Mouse (Mus musculus): ENCODE data around the gene Gm20388. TPM values are rescaled to one million over a fixed set of nuclear protein-coding genes. Genes with fewer than 3 reads are reported as not detected.

Gene Gm20388
- polyA plus RNA-seq, 1 experiment, result 28.1 TPM

- no peaks in the 10 kb centered on the region for H3K4me1 ChIP-seq (ENCODE audit: control insufficient read depth, insufficient read depth, low read length)
- no peak overlapping the region for H3K27ac ChIP-seq (ENCODE audit: insufficient read depth, low read length)
- no peaks in the 10 kb centered on the region for H3K9me3 ChIP-seq (replicated peaks; ENCODE audit: control insufficient read depth, insufficient read depth, low read length, poor library complexity, severe bottlenecking)
- no peak for TF ChIP-seq EP300 (IDR thresholded peaks at IDR 0.05; ENCODE audit: insufficient read depth, low read depth, low read length)
- no peak for TF ChIP-seq POLR2A (IDR thresholded peaks at IDR 0.05; ENCODE audit: insufficient read depth, low read length)
- TF ChIP-seq CTCF (IDR thresholded peaks at IDR 0.05; ENCODE audit: low read depth, low read length), result no peak
- H3K36me3 ChIP-seq (ENCODE audit: control insufficient read depth, insufficient read depth, low read length, poor library complexity, severe bottlenecking), result no peaks in the 10 kb centered on the region
- no peak overlapping the region for H3K9ac ChIP-seq (ENCODE audit: low read depth, poor library complexity, severe bottlenecking)
- no peak overlapping the region for H3K4me3 ChIP-seq (ENCODE audit: low read depth, low read length)
- H3K27me3 ChIP-seq (ENCODE audit: control insufficient read depth, insufficient read depth, low read length, poor library complexity, severe bottlenecking), result no peaks in the 10 kb centered on the region
Observed at GRCm38 (mm10) chr8:122747825-122748224, 2837.2 kb downstream of the Gm20388 start.

GRCm38 (mm10) chr8:122749333-122749958, 2838.8 kb downstream of the Gm20388 start:
- no peaks in the 10 kb centered on the region for H3K36me3 ChIP-seq (ENCODE audit: control insufficient read depth, insufficient read depth, low read length, poor library complexity, severe bottlenecking)
- no peak overlapping the region for H3K9ac ChIP-seq (ENCODE audit: low read depth, poor library complexity, severe bottlenecking)
- no peaks in the 10 kb centered on the region for H3K4me1 ChIP-seq (ENCODE audit: control insufficient read depth, insufficient read depth, low read length)
- no peaks in the 10 kb centered on the region for H3K27me3 ChIP-seq (ENCODE audit: control insufficient read depth, insufficient read depth, low read length, poor library complexity, severe bottlenecking)
- no peak overlapping the region for H3K4me3 ChIP-seq (ENCODE audit: low read depth, low read length)
- no peak for TF ChIP-seq CTCF (IDR thresholded peaks at IDR 0.05; ENCODE audit: low read depth, low read length)
- no peak for TF ChIP-seq EP300 (IDR thresholded peaks at IDR 0.05; ENCODE audit: insufficient read depth, low read depth, low read length)
- no peak for TF ChIP-seq POLR2A (IDR thresholded peaks at IDR 0.05; ENCODE audit: insufficient read depth, low read length)
- no peak overlapping the region for H3K27ac ChIP-seq (ENCODE audit: insufficient read depth, low read length)
- H3K9me3 ChIP-seq (replicated peaks; ENCODE audit: control insufficient read depth, insufficient read depth, low read length, poor library complexity, severe bottlenecking), result no peaks in the 10 kb centered on the region

- Histone ChIP-seq H3K36me3 (ENCODE audit: control insufficient read depth, insufficient read depth, low read length, poor library complexity, severe bottlenecking) (no peaks in the 10 kb centered on the region), H3K27ac (ENCODE audit: insufficient read depth, low read length) (no peak overlapping the region), H3K9me3 (replicated peaks; ENCODE audit: control insufficient read depth, insufficient read depth, low read length, poor library complexity, severe bottlenecking) (no peaks in the 10 kb centered on the region), H3K9ac (ENCODE audit: low read depth, poor library complexity, severe bottlenecking) (no peak overlapping the region), H3K27me3 (ENCODE audit: control insufficient read depth, insufficient read depth, low read length, poor library complexity, severe bottlenecking) (no peaks in the 10 kb centered on the region), H3K4me1 (ENCODE audit: control insufficient read depth, insufficient read depth, low read length) (no peaks in the 10 kb centered on the region), H3K4me3 (ENCODE audit: low read depth, low read length) (no peak overlapping the region)
- no peak for TF ChIP-seq CTCF (IDR thresholded peaks at IDR 0.05; ENCODE audit: low read depth, low read length)
Observed at GRCm38 (mm10) chr8:122751342-122751741, 2840.7 kb downstream of the Gm20388 start.

- no peak overlapping the region for H3K4me3 ChIP-seq (ENCODE audit: low read depth, low read length)
- no peaks in the 10 kb centered on the region for H3K9me3 ChIP-seq (replicated peaks; ENCODE audit: control insufficient read depth, insufficient read depth, low read length, poor library complexity, severe bottlenecking)
- H3K27ac ChIP-seq (ENCODE audit: insufficient read depth, low read length), result no peak overlapping the region
- H3K4me1 ChIP-seq (ENCODE audit: control insufficient read depth, insufficient read depth, low read length), result no peaks in the 10 kb centered on the region
- H3K27me3 ChIP-seq (ENCODE audit: control insufficient read depth, insufficient read depth, low read length, poor library complexity, severe bottlenecking), result no peaks in the 10 kb centered on the region
- no peak overlapping the region for H3K9ac ChIP-seq (ENCODE audit: low read depth, poor library complexity, severe bottlenecking)
- no peak for TF ChIP-seq EP300 (IDR thresholded peaks at IDR 0.05; ENCODE audit: insufficient read depth, low read depth, low read length)
- no peak for TF ChIP-seq CTCF (IDR thresholded peaks at IDR 0.05; ENCODE audit: low read depth, low read length)
- TF ChIP-seq POLR2A (IDR thresholded peaks at IDR 0.05; ENCODE audit: insufficient read depth, low read length), result no peak
- no peaks in the 10 kb centered on the region for H3K36me3 ChIP-seq (ENCODE audit: control insufficient read depth, insufficient read depth, low read length, poor library complexity, severe bottlenecking)
Observed at GRCm38 (mm10) chr8:122752111-122752721, 2841.6 kb downstream of the Gm20388 start.

- Histone ChIP-seq H3K27ac (ENCODE audit: insufficient read depth, low read length) (no peak overlapping the region), H3K9ac (ENCODE audit: low read depth, poor library complexity, severe bottlenecking) (no peak overlapping the region), H3K9me3 (replicated peaks; ENCODE audit: control insufficient read depth, insufficient read depth, low read length, poor library complexity, severe bottlenecking) (no peaks in the 10 kb centered on the region), H3K36me3 (ENCODE audit: control insufficient read depth, insufficient read depth, low read length, poor library complexity, severe bottlenecking) (no peaks in the 10 kb centered on the region), H3K4me1 (ENCODE audit: control insufficient read depth, insufficient read depth, low read length) (no peaks in the 10 kb centered on the region), H3K4me3 (ENCODE audit: low read depth, low read length) (no peak overlapping the region), H3K27me3 (ENCODE audit: control insufficient read depth, insufficient read depth, low read length, poor library complexity, severe bottlenecking) (no peaks in the 10 kb centered on the region)
- TF ChIP-seq POLR2A (IDR thresholded peaks at IDR 0.05; ENCODE audit: insufficient read depth, low read length) (no peak), CTCF (IDR thresholded peaks at IDR 0.05; ENCODE audit: low read depth, low read length) (no peak), EP300 (IDR thresholded peaks at IDR 0.05; ENCODE audit: insufficient read depth, low read depth, low read length) (no peak)
Observed at GRCm38 (mm10) chr8:122758597-122758996, 2848.0 kb downstream of the Gm20388 start.

GRCm38 (mm10) chr8:122760116-122760515, 2849.5 kb downstream of the Gm20388 start:
- H3K4me1 ChIP-seq (ENCODE audit: control insufficient read depth, insufficient read depth, low read length), result no peaks in the 10 kb centered on the region

More at GRCm38 (mm10) chr8:122760116-122760515, 2849.5 kb downstream of the Gm20388 start:
- no peak overlapping the region for H3K27ac ChIP-seq (ENCODE audit: insufficient read depth, low read length)
- H3K9me3 ChIP-seq (replicated peaks; ENCODE audit: control insufficient read depth, insufficient read depth, low read length, poor library complexity, severe bottlenecking), result no peaks in the 10 kb centered on the region
- H3K9ac ChIP-seq (ENCODE audit: low read depth, poor library complexity, severe bottlenecking), result no peak overlapping the region
- TF ChIP-seq POLR2A (IDR thresholded peaks at IDR 0.05; ENCODE audit: insufficient read depth, low read length) (no peak), EP300 (IDR thresholded peaks at IDR 0.05; ENCODE audit: insufficient read depth, low read depth, low read length) (no peak), CTCF (IDR thresholded peaks at IDR 0.05; ENCODE audit: low read depth, low read length) (no peak)
- no peak overlapping the region for H3K4me3 ChIP-seq (ENCODE audit: low read depth, low read length)
- no peaks in the 10 kb centered on the region for H3K36me3 ChIP-seq (ENCODE audit: control insufficient read depth, insufficient read depth, low read length, poor library complexity, severe bottlenecking)
- H3K27me3 ChIP-seq (ENCODE audit: control insufficient read depth, insufficient read depth, low read length, poor library complexity, severe bottlenecking), result no peaks in the 10 kb centered on the region

Data from ES-Bruce4 (cell line).